Mouse (Mus musculus) CH12.LX (cell line): ENCODE data around the gene Gsdme. TPM values are rescaled to one million over a fixed set of nuclear protein-coding genes. Genes with fewer than 3 reads are reported as not detected.

ENCODE experiments used
- DNase-seq: peaks from one replicate; pipeline ENCODE4 v3.0.0-alpha.2; 2013; ENCODE audit errors: extremely low read depth
- H3K27ac ChIP-seq: 2 replicates; pipeline ENCODE4 v1.5.1; 2012; ENCODE audit warnings: low read depth, mild to moderate bottlenecking, control low read depth, moderate library complexity; ENCODE audit not compliant: insufficient read depth
- H3K27me3 ChIP-seq: replicated peaks from 2 replicates; pipeline ENCODE3; 2012; ENCODE audit warnings: inconsistent platforms
- H3K36me3 ChIP-seq, 2 experiments: replicated peaks in 1 of 2; 2 replicates each; pipeline versions ENCODE3 to v1.6.1; 2012; ENCODE audit warnings: inconsistent platforms in 1 of 2, low read length in 1 of 2, mild to moderate bottlenecking in 1 of 2, mixed read lengths in 1 of 2, moderate library complexity in 1 of 2; ENCODE audit not compliant: control insufficient read depth in 1 of 2, insufficient read depth in 1 of 2
- H3K4me1 ChIP-seq, 2 experiments: 2 replicates each; pipeline ENCODE4 v1.6.1; 2012; ENCODE audit warnings: inconsistent platforms in 1 of 2, moderate library complexity in 1 of 2; ENCODE audit not compliant: insufficient read depth in 2 of 2, control insufficient read depth in 1 of 2
- H3K4me2 ChIP-seq: 2 replicates; pipeline ENCODE4 v1.6.1; 2012; ENCODE audit warnings: low read depth, mild to moderate bottlenecking, control low read depth; ENCODE audit not compliant: poor library complexity, insufficient read depth, severe bottlenecking
- H3K4me3 ChIP-seq, 3 experiments: fragments of 150-350 bp in 1 of 3; sonication (generic) in 1 of 3; replicated peaks in 1 of 3; 2 replicates each; pipeline versions ENCODE3 to v1.5.1; 2011 to 2012; ENCODE audit warnings: low read depth in 2 of 3, low read length in 2 of 3, mild to moderate bottlenecking in 2 of 3, moderate library complexity in 2 of 3, control low read depth in 1 of 3, improper control_type of control experiment in 1 of 3, inconsistent platforms in 1 of 3, mixed read lengths in 1 of 3; ENCODE audit not compliant: poor library complexity in 1 of 3
- H3K79me2 ChIP-seq: replicated peaks from 2 replicates; pipeline ENCODE4 v1.6.1; 2012; ENCODE audit warnings: mild to moderate bottlenecking, moderate library complexity; ENCODE audit not compliant: control insufficient read depth, poor library complexity, insufficient read depth, severe bottlenecking; ENCODE audit errors: extremely low read depth
- H3K9ac ChIP-seq: 2 replicates; pipeline ENCODE4 v1.6.1; 2012; ENCODE audit warnings: low read depth, mild to moderate bottlenecking, control low read depth, moderate library complexity; ENCODE audit not compliant: insufficient read depth
- H3K9me3 ChIP-seq: replicated peaks from 2 replicates; pipeline ENCODE3; 2012; ENCODE audit warnings: low read length, inconsistent platforms, mixed read lengths
- CHD1 ChIP-seq: IDR thresholded peaks from 2 replicates; pipeline ENCODE4 v1.6.1; 2012; ENCODE audit warnings: low read depth, low read length, improper control_type of control experiment, inconsistent platforms
- CTCF ChIP-seq, 2 experiments: IDR thresholded peaks in 1 of 2; conservative IDR thresholded peaks in 1 of 2; 2 replicates each; pipeline ENCODE4 v1.5.1; 2011 to 2012; ENCODE audit warnings: low read depth in 2 of 2, low read length in 2 of 2, improper control_type of control experiment in 1 of 2, inconsistent platforms in 1 of 2, mild to moderate bottlenecking in 1 of 2, moderate library complexity in 1 of 2
- E2F4 ChIP-seq: IDR thresholded peaks from 2 replicates; pipeline ENCODE4 v1.6.1; 2011; ENCODE audit warnings: low read depth, low read length, improper control_type of control experiment; ENCODE audit not compliant: insufficient replicate concordance
- ETS1 ChIP-seq: conservative IDR thresholded peaks from 2 replicates; pipeline ENCODE4 v1.6.1; 2012; ENCODE audit warnings: low read depth, mild to moderate bottlenecking, inconsistent platforms, low read length, improper control_type of control experiment, moderate library complexity
- HCFC1 ChIP-seq: IDR thresholded peaks from 2 replicates; pipeline ENCODE4 v1.6.1; 2012; ENCODE audit warnings: low read depth, mild to moderate bottlenecking, inconsistent platforms, low read length, improper control_type of control experiment
- JUN ChIP-seq: IDR thresholded peaks from 2 replicates; pipeline ENCODE4 v1.6.1; 2011; ENCODE audit warnings: low read depth, mild to moderate bottlenecking, low read length, improper control_type of control experiment, moderate library complexity; ENCODE audit not compliant: insufficient read depth
- JUND ChIP-seq: conservative IDR thresholded peaks from 2 replicates; pipeline ENCODE4 v1.6.1; 2011; ENCODE audit warnings: low read depth, low read length, improper control_type of control experiment
- KAT2A ChIP-seq: IDR thresholded peaks from 2 replicates; pipeline ENCODE4 v1.6.1; 2012; ENCODE audit warnings: low read length, improper control_type of control experiment, inconsistent platforms; ENCODE audit not compliant: insufficient replicate concordance
- MAFK ChIP-seq: IDR thresholded peaks from 2 replicates; pipeline ENCODE4 v1.6.1; 2011; ENCODE audit warnings: low read length, improper control_type of control experiment; ENCODE audit not compliant: insufficient replicate concordance
- MEF2A ChIP-seq: IDR thresholded peaks from 2 replicates; pipeline ENCODE4 v1.6.1; 2014; ENCODE audit warnings: low read depth, mild to moderate bottlenecking, inconsistent platforms, low read length, improper control_type of control experiment, borderline replicate concordance
- MXI1 ChIP-seq: IDR thresholded peaks from 2 replicates; pipeline ENCODE4 v1.6.1; 2011; ENCODE audit warnings: mild to moderate bottlenecking, low read depth, low read length, improper control_type of control experiment
- NRF1 ChIP-seq: IDR thresholded peaks from 2 replicates; pipeline ENCODE4 v1.6.1; 2014; ENCODE audit warnings: low read depth, mild to moderate bottlenecking, inconsistent platforms, low read length, improper control_type of control experiment, moderate library complexity
- PAX5 ChIP-seq: IDR thresholded peaks from 2 replicates; pipeline ENCODE4 v1.6.1; 2012; ENCODE audit warnings: low read length, inconsistent platforms, mixed read lengths
- POLR2A ChIP-seq: IDR thresholded peaks from 2 replicates; pipeline ENCODE4 v1.6.1; 2011; ENCODE audit warnings: low read depth, mild to moderate bottlenecking, improper control_type of control experiment, low read length
- POLR2AphosphoS2 ChIP-seq: IDR thresholded peaks from 2 replicates; pipeline ENCODE4 v1.6.1; 2011; ENCODE audit warnings: low read depth, low read length, improper control_type of control experiment
- RAD21 ChIP-seq: IDR thresholded peaks from 2 replicates; pipeline ENCODE4 v1.6.1; 2011; ENCODE audit warnings: low read depth, mild to moderate bottlenecking, low read length, improper control_type of control experiment, moderate library complexity
- TBP ChIP-seq: conservative IDR thresholded peaks from 2 replicates; pipeline ENCODE4 v1.6.1; 2011; ENCODE audit warnings: low read depth, low read length, improper control_type of control experiment
- UBTF ChIP-seq: IDR thresholded peaks from 2 replicates; pipeline ENCODE4 v1.6.1; 2012; ENCODE audit warnings: low read depth, mild to moderate bottlenecking, inconsistent platforms, low read length, improper control_type of control experiment, moderate library complexity
- USF1 ChIP-seq: IDR thresholded peaks from 2 replicates; pipeline ENCODE4 v1.6.1; 2014; ENCODE audit warnings: low read depth, mild to moderate bottlenecking, inconsistent platforms, low read length, improper control_type of control experiment
- USF2 ChIP-seq: conservative IDR thresholded peaks from 2 replicates; pipeline ENCODE4 v1.6.1; 2011; ENCODE audit warnings: low read depth, low read length, improper control_type of control experiment
- ZNF384 ChIP-seq: IDR thresholded peaks from 2 replicates; pipeline ENCODE4 v1.6.1; 2012; ENCODE audit warnings: low read depth, low read length, improper control_type of control experiment, inconsistent platforms
- dilution Hi-C: fragments of 300-500 bp; cut with MboI; formaldehyde crosslinking; loops from 2 replicates; pipeline ENCODE4 v1.14.3; 2020; ENCODE audit warnings: low sequenced_read_pairs; ENCODE audit not compliant: extremely low pct_unique_long_range_greater_than_20kb, extremely low pct_ligation_motif_present
- in situ Hi-C: fragments of 300-500 bp; cut with MboI; formaldehyde crosslinking; loops from 3 replicates; pipeline ENCODE4 v1.14.3; 2019; ENCODE audit warnings: low sequenced_read_pairs, low pct_ligation_motif_present, low pct_unique_long_range_greater_than_20kb, mixed read lengths
- polyA plus RNA-seq: library from polyadenylated mRNA; unstranded; fragments of >175 nt; gene quantifications from 2 replicates; pipeline ENCODE4 v1.2.1, GENCODE M21; 2012; ENCODE audit warnings: low read depth; ENCODE audit not compliant: insufficient read length
- total RNA-seq, 2 experiments: library from RNA; depleted of rRNA; stranded (reverse); fragments of 300-350 nt in 1 of 2; fragments of >200 nt in 1 of 2; gene quantifications; 2 replicates each; pipeline ENCODE4 v1.2.3; 2012 to 2014

Gsdme gene
- total and polyA plus RNA-seq, 3 experiments, result 0.38 to 1.8 TPM; not detected in 1

- DNase-seq, result no peak
- Histone ChIP-seq H3K79me2 (no peaks in the 10 kb centered on the region), H3K9ac (no peak overlapping the region), H3K27ac (no peak overlapping the region), H3K36me3 (peaks cover 0 to 4% of the 10 kb centered on the region in 2 experiments), H3K4me1 (no peaks in the 10 kb centered on the region), H3K4me3 (no peak overlapping the region), H3K27me3 (no peaks in the 10 kb centered on the region), H3K4me2 (no peak overlapping the region), H3K9me3 (no peaks in the 10 kb centered on the region)
- TF ChIP-seq NRF1 (no peak), MAFK (no peak), JUND (no peak), POLR2A (no peak), ETS1 (no peak), KAT2A (no peak), HCFC1 (no peak), MEF2A (no peak), POLR2AphosphoS2 (no peak), UBTF (no peak), TBP (no peak), USF1 (no peak), MXI1 (no peak), RAD21 (no peak), PAX5 (no peak), CHD1 (no peak), USF2 (no peak), E2F4 (no peak), JUN (no peak)
- dilution Hi-C loops (no loop called here), in situ Hi-C loops (no loop called here)
Observed at GRCm38 (mm10) chr6:50215986-50216385, 47.7 kb downstream of the Gsdme start.

- DNase-seq, result no peak
- in situ Hi-C loops (no loop called here), dilution Hi-C loops (no loop called here)
- H3K36me3 ChIP-seq, result peaks cover 0 to 4% of the 10 kb centered on the region in 2 experiments
- H3K27me3 ChIP-seq, result no peaks in the 10 kb centered on the region
- H3K27ac ChIP-seq, result no peak overlapping the region
- H3K9me3 ChIP-seq, result no peaks in the 10 kb centered on the region
- no peaks in the 10 kb centered on the region for H3K4me1 ChIP-seq
- TF ChIP-seq JUN (no peak), JUND (no peak), ZNF384 (no peak), E2F4 (no peak), CTCF (conservative IDR thresholded peaks at IDR 0.05 in 1 of 2, IDR thresholded peaks at IDR 0.05 in 1 of 2; ENCODE audit: low read depth in 2 of 2, low read length in 2 of 2) (no peak)
- no peak overlapping the region for H3K4me2 ChIP-seq
- no peak overlapping the region for H3K9ac ChIP-seq
- no peak overlapping the region for H3K4me3 ChIP-seq
- H3K79me2 ChIP-seq, result no peaks in the 10 kb centered on the region
Observed at GRCm38 (mm10) chr6:50215373-50215745, 48.3 kb downstream of the Gsdme start.
